Mouse (Mus musculus) gastrocnemius, postnatal 4 days (tissue): ENCODE data around the gene Safb2. TPM values are rescaled to one million over a fixed set of nuclear protein-coding genes. Genes with fewer than 3 reads are reported as not detected.
A peak's percentile ranks its signal among the peaks of the same experiment; 100 is the strongest.
"Not testable (repeated sequence)": the region's sequence is repeated elsewhere in the genome, so short reads cannot be mapped to it uniquely, and the experiment has no call there.

Experiments used
- DNase-seq, 2 experiments: peaks; one replicate each; pipeline ENCODE4 v3.0.0; 2021 to 2022; ENCODE audit warnings: low spot score in 2 of 2, mixed read lengths in 2 of 2
- long read RNA-seq, 2 experiments: library from polyadenylated mRNA; stranded (forward); transcript quantifications; one replicate each; pipeline ENCODE4 v2.0.0; 2021
- total RNA-seq, 2 experiments: library from RNA; stranded (reverse); gene quantifications; 2 replicates each; pipeline ENCODE4 v1.2.3; 2021

The Safb2 gene
- 10 to 100 TPM; 56.4 to 78.9 TPM for total RNA-seq
- long read RNA-seq, experiment 1, partial matches to known transcripts: 14 of 24 reads
- long read RNA-seq, experiment 1, other reads (novel, unspliced or antisense): 8 of 24 reads
- long read RNA-seq, experiment 2, partial matches to known transcripts: 6 of 20 reads
- long read RNA-seq, experiment 2, other reads (novel, unspliced or antisense): 12 of 20 reads

GRCm38 (mm10) chr17:56584257-56585130, at the start of gene Safb2, which contains the start of gene Safb:
Safb2 (minus strand) TSS chr17:56584585.
Safb (plus strand) TSS chr17:56584825.
- peak; percentile 99 for DNase-seq

- DNase-seq: no peak
Observed at GRCm38 (mm10) chr17:56634023-56634422, 49.6 kb upstream of the Safb2 start.

- DNase-seq: no peak
Observed at GRCm38 (mm10) chr17:56631807-56632206, 47.4 kb upstream of the Safb2 start.

GRCm38 (mm10) chr17:56629800-56630781, 45.7 kb upstream of the Safb2 start:
- not testable (repeated sequence) for DNase-seq

GRCm38 (mm10) chr17:56627530-56628277, 43.3 kb upstream of the Safb2 start, which contains the start of gene Catsperd:
Catsperd (plus strand) TSS chr17:56628143.
- DNase-seq: no peak

- DNase-seq: peak; percentile 77 to 93
Observed at GRCm38 (mm10) chr17:56626754-56627470, 42.5 kb upstream of the Safb2 start, which contains the start of gene Lonp1. Lonp1 (minus strand) TSS chr17:56626887.

GRCm38 (mm10) chr17:56626260-56626659, 41.9 kb upstream of the Safb2 start:
- no peak for DNase-seq

- no peak for DNase-seq
Observed at GRCm38 (mm10) chr17:56625495-56625894, 41.1 kb upstream of the Safb2 start.

- no peak for DNase-seq
Observed at GRCm38 (mm10) chr17:56617628-56618027, 33.2 kb upstream of the Safb2 start.

- DNase-seq: no peak
Observed at GRCm38 (mm10) chr17:56616725-56617124, 32.3 kb upstream of the Safb2 start.

- DNase-seq: no peak
Observed at GRCm38 (mm10) chr17:56615792-56616191, 31.4 kb upstream of the Safb2 start.

- no peak for DNase-seq
Observed at GRCm38 (mm10) chr17:56615136-56615784, 30.9 kb upstream of the Safb2 start.

- DNase-seq: no peak
Observed at GRCm38 (mm10) chr17:56614391-56615135, 30.2 kb upstream of the Safb2 start.

GRCm38 (mm10) chr17:56613893-56614292, 29.5 kb upstream of the Safb2 start:
- not testable (repeated sequence) for DNase-seq

- DNase-seq: peak; percentile 90 to 94
Observed at GRCm38 (mm10) chr17:56613236-56613844, 29.0 kb upstream of the Safb2 start, which contains the start of gene Rpl36. Rpl36 (plus strand) TSS chr17:56613416.

GRCm38 (mm10) chr17:56612565-56612939, 28.2 kb upstream of the Safb2 start:
- not testable (repeated sequence) for DNase-seq

- no peak for DNase-seq
Observed at GRCm38 (mm10) chr17:56611861-56612564, 27.6 kb upstream of the Safb2 start.
